Mouse (Mus musculus): ENCODE measurements around the gene Cct8. TPM values are rescaled to one million over a fixed set of nuclear protein-coding genes. Genes with fewer than 3 reads are reported as not detected.

Gene Cct8
- polyA plus RNA-seq (2015; fragmentation: Nextera tagmentation; extraction: Ambion mirVana), result 426 and 430 TPM in 2 replicates

- WGBS, result 1% methylated on average over 48 of the region's 48 CpGs
- Histone ChIP-seq H3K27me3 (no peaks in the 10 kb centered on the region), H3K27ac (peak within 1 kb of the TSS; percentile 83), H3K9ac (peak within 1 kb of the TSS; percentile 94), H3K4me3 (peak within 1 kb of the TSS; percentile 88), H3K4me1 (peaks cover 18% of the 10 kb centered on the region), H3K9me3 (no peaks in the 10 kb centered on the region), H3K36me3 (peaks cover 23% of the 10 kb centered on the region), H3K4me2 (peak within 1 kb of the TSS; percentile 70)
- ATAC-seq (ENCODE audit: borderline replicate concordance, extremely low read depth, low FRiP score, low TSS enrichment), result peak; percentile 94
These were observed at the start of gene Cct8 for GRCm38 (mm10) chr16:87495716-87496447. TSS of gene Cct8 (minus strand) at chr16:87495873.

GRCm38 (mm10) chr16:87528755-87529154, 33.1 kb upstream of the Cct8 start:
- Histone ChIP-seq H3K27me3 (no peaks in the 10 kb centered on the region), H3K9ac (no peak overlapping the region), H3K9me3 (no peaks in the 10 kb centered on the region), H3K4me2 (no peak overlapping the region), H3K4me1 (no peaks in the 10 kb centered on the region), H3K4me3 (no peak overlapping the region), H3K27ac (no peak overlapping the region), H3K36me3 (no peaks in the 10 kb centered on the region)
- no peak for ATAC-seq (ENCODE audit: borderline replicate concordance, extremely low read depth, low FRiP score, low TSS enrichment)
- 59% methylated on average over 10 of the region's 10 CpGs for WGBS

GRCm38 (mm10) chr16:87527553-87528249, 32.0 kb upstream of the Cct8 start:
- no peak overlapping the region for H3K4me2 ChIP-seq
- ATAC-seq (ENCODE audit: borderline replicate concordance, extremely low read depth, low FRiP score, low TSS enrichment), result peak; percentile 40; the same call in 1 of the 2 replicates
- no peaks in the 10 kb centered on the region for H3K36me3 ChIP-seq
- no peaks in the 10 kb centered on the region for H3K9me3 ChIP-seq
- no peak overlapping the region for H3K27ac ChIP-seq
- no peak overlapping the region for H3K9ac ChIP-seq
- H3K27me3 ChIP-seq, result no peaks in the 10 kb centered on the region
- no peak overlapping the region for H3K4me3 ChIP-seq
- 37% methylated on average over 8 of the region's 8 CpGs for WGBS
- no peaks in the 10 kb centered on the region for H3K4me1 ChIP-seq

GRCm38 (mm10) chr16:87524228-87524627, 28.6 kb upstream of the Cct8 start:
- Histone ChIP-seq H3K9me3 (no peaks in the 10 kb centered on the region), H3K9ac (no peak overlapping the region), H3K4me3 (no peak overlapping the region), H3K27me3 (no peaks in the 10 kb centered on the region), H3K4me2 (no peak overlapping the region), H3K27ac (no peak overlapping the region), H3K36me3 (no peaks in the 10 kb centered on the region), H3K4me1 (no peaks in the 10 kb centered on the region)
- no peak for ATAC-seq (ENCODE audit: borderline replicate concordance, extremely low read depth, low FRiP score, low TSS enrichment)
- WGBS, result 76% methylated on average over 5 of the region's 5 CpGs

GRCm38 (mm10) chr16:87512331-87512730, 16.7 kb upstream of the Cct8 start:
- H3K27ac ChIP-seq, result no peak overlapping the region
- H3K9ac ChIP-seq, result no peak overlapping the region
- H3K36me3 ChIP-seq, result no peaks in the 10 kb centered on the region
- H3K4me1 ChIP-seq, result no peaks in the 10 kb centered on the region
- no peak overlapping the region for H3K4me3 ChIP-seq
- ATAC-seq (ENCODE audit: borderline replicate concordance, extremely low read depth, low FRiP score, low TSS enrichment), result no peak
- 89% methylated on average over 14 of the region's 14 CpGs for WGBS
- H3K9me3 ChIP-seq, result no peaks in the 10 kb centered on the region
- no peaks in the 10 kb centered on the region for H3K27me3 ChIP-seq
- H3K4me2 ChIP-seq, result no peak overlapping the region

GRCm38 (mm10) chr16:87511706-87512105, 16.0 kb upstream of the Cct8 start:
- no peak overlapping the region for H3K9ac ChIP-seq
- no peak for ATAC-seq (ENCODE audit: borderline replicate concordance, extremely low read depth, low FRiP score, low TSS enrichment)
- no peak overlapping the region for H3K4me3 ChIP-seq
- no peak overlapping the region for H3K4me2 ChIP-seq
- H3K27ac ChIP-seq, result no peak overlapping the region
- H3K27me3 ChIP-seq, result no peaks in the 10 kb centered on the region
- H3K36me3 ChIP-seq, result no peaks in the 10 kb centered on the region
- 68% methylated on average over 5 of the region's 5 CpGs for WGBS
- H3K9me3 ChIP-seq, result no peaks in the 10 kb centered on the region
- no peaks in the 10 kb centered on the region for H3K4me1 ChIP-seq

GRCm38 (mm10) chr16:87501304-87502078, 5.8 kb upstream of the Cct8 start:
- Histone ChIP-seq H3K4me2 (peak overlapping the region; percentile 1; the same call in 1 of the 2 replicates), H3K27ac (0 out of 2 replicates have a peak overlapping the region, but pooled peaks have one; percentile 17), H3K36me3 (no peaks in the 10 kb centered on the region), H3K27me3 (no peaks in the 10 kb centered on the region), H3K9ac (no peak overlapping the region), H3K4me1 (peaks cover 17% of the 10 kb centered on the region), H3K4me3 (no peak overlapping the region), H3K9me3 (no peaks in the 10 kb centered on the region)
- 24% methylated on average over 13 of the region's 13 CpGs for WGBS
- ATAC-seq (ENCODE audit: borderline replicate concordance, extremely low read depth, low FRiP score, low TSS enrichment), result peak; percentile 68; the same call in 1 of the 2 replicates

- H3K36me3 ChIP-seq, result no peaks in the 10 kb centered on the region
- no peaks in the 10 kb centered on the region for H3K27me3 ChIP-seq
- H3K27ac ChIP-seq, result no peak overlapping the region
- no peak overlapping the region for H3K9ac ChIP-seq
- 62% methylated on average over 6 of the region's 6 CpGs for WGBS
- no peaks in the 10 kb centered on the region for H3K9me3 ChIP-seq
- H3K4me2 ChIP-seq, result no peak overlapping the region
- ATAC-seq (ENCODE audit: borderline replicate concordance, extremely low read depth, low FRiP score, low TSS enrichment), result no peak
- H3K4me1 ChIP-seq, result peaks cover 21% of the 10 kb centered on the region
- no peak overlapping the region for H3K4me3 ChIP-seq
These were observed 3.9 kb upstream of the Cct8 start for GRCm38 (mm10) chr16:87499556-87499955.

GRCm38 (mm10) chr16:87497171-87497570, 1.5 kb upstream of the Cct8 start:
- Histone ChIP-seq H3K27me3 (no peaks in the 10 kb centered on the region), H3K4me3 (no peak overlapping the region), H3K9ac (no peak overlapping the region), H3K4me2 (peak overlapping the region; percentile 59; the same call in 1 of the 2 replicates), H3K9me3 (no peaks in the 10 kb centered on the region), H3K4me1 (peaks cover 28% of the 10 kb centered on the region), H3K36me3 (peaks cover 10% of the 10 kb centered on the region), H3K27ac (no peak overlapping the region)
- WGBS, result 82% methylated on average over 6 of the region's 6 CpGs
- ATAC-seq (ENCODE audit: borderline replicate concordance, extremely low read depth, low FRiP score, low TSS enrichment), result no peak

- Histone ChIP-seq H3K4me1 (peaks cover 26% of the 10 kb centered on the region), H3K36me3 (peaks cover 15% of the 10 kb centered on the region), H3K27me3 (no peaks in the 10 kb centered on the region), H3K4me2 (peak overlapping the region; percentile 59), H3K4me3 (peak overlapping the region; percentile 88), H3K9ac (0 out of 2 replicates have a peak overlapping the region, but pooled peaks have one; percentile 4), H3K27ac (no peak overlapping the region), H3K9me3 (no peaks in the 10 kb centered on the region)
- no peak for ATAC-seq (ENCODE audit: borderline replicate concordance, extremely low read depth, low FRiP score, low TSS enrichment)
- WGBS, result 89% methylated on average over 2 of the region's 2 CpGs
These were observed 1.1 kb upstream of the Cct8 start for GRCm38 (mm10) chr16:87496728-87497127.

- Histone ChIP-seq H3K4me3 (peak overlapping the region; percentile 88), H3K4me2 (peak overlapping the region; percentile 70), H3K36me3 (peaks cover 31% of the 10 kb centered on the region), H3K9ac (peak overlapping the region; percentile 94), H3K4me1 (peaks cover 18% of the 10 kb centered on the region), H3K27ac (peak overlapping the region; percentile 83), H3K9me3 (no peaks in the 10 kb centered on the region), H3K27me3 (no peaks in the 10 kb centered on the region)
- under 1% methylated on average over 39 of the region's 39 CpGs for WGBS
- ATAC-seq (ENCODE audit: borderline replicate concordance, extremely low read depth, low FRiP score, low TSS enrichment), result peak; percentile 31; the same call in 1 of the 2 replicates
These were observed 568 bp downstream of the Cct8 start for GRCm38 (mm10) chr16:87494955-87495655.
